Mouse (Mus musculus) gastrocnemius, postnatal 4 days (tissue): ENCODE data around the gene Tfcp2l1. TPM values are rescaled to one million over a fixed set of nuclear protein-coding genes. Genes with fewer than 3 reads are reported as not detected.

Source experiments
- DNase-seq, 2 experiments: peaks; one replicate each; pipeline ENCODE4 v3.0.0; 2021 to 2022; ENCODE audit warnings: low spot score in 2 of 2, mixed read lengths in 2 of 2
- total RNA-seq, 2 experiments: library from RNA; stranded (reverse); gene quantifications; 2 replicates each; pipeline ENCODE4 v1.2.3; 2021

The Tfcp2l1 gene
- total RNA-seq, 2 experiments from 2014 or later, result 0.23 to 0.37 TPM

- no peak for DNase-seq
Measured at GRCm38 (mm10) chr1:118649933-118650770, 22.4 kb downstream of the Tfcp2l1 start.

- DNase-seq, result no peak
Measured at GRCm38 (mm10) chr1:118650771-118651080, 23.0 kb downstream of the Tfcp2l1 start.

GRCm38 (mm10) chr1:118658716-118659115, 31.0 kb downstream of the Tfcp2l1 start:
- no peak for DNase-seq

GRCm38 (mm10) chr1:118660880-118661465, 33.2 kb downstream of the Tfcp2l1 start:
- no peak for DNase-seq

GRCm38 (mm10) chr1:118663062-118663461, 35.3 kb downstream of the Tfcp2l1 start:
- DNase-seq, result no peak

- DNase-seq, result no peak
Measured at GRCm38 (mm10) chr1:118667536-118667935, 39.8 kb downstream of the Tfcp2l1 start.

GRCm38 (mm10) chr1:118672196-118672595, 44.5 kb downstream of the Tfcp2l1 start:
- no peak for DNase-seq

GRCm38 (mm10) chr1:118674176-118674575, 46.4 kb downstream of the Tfcp2l1 start:
- DNase-seq, result no peak

- DNase-seq, result no peak
Measured at GRCm38 (mm10) chr1:118681980-118682379, 54.2 kb downstream of the Tfcp2l1 start.

- no peak for DNase-seq
Measured at GRCm38 (mm10) chr1:118683686-118684085, 55.9 kb downstream of the Tfcp2l1 start.

- no peak for DNase-seq
Measured at GRCm38 (mm10) chr1:118687726-118688125, 60.0 kb downstream of the Tfcp2l1 start.

GRCm38 (mm10) chr1:118689830-118690229, 62.1 kb downstream of the Tfcp2l1 start:
- no peak for DNase-seq

- DNase-seq, result no peak
Measured at GRCm38 (mm10) chr1:118694436-118694835, 66.7 kb downstream of the Tfcp2l1 start.

- no peak for DNase-seq
Measured at GRCm38 (mm10) chr1:118697906-118698305, 70.2 kb downstream of the Tfcp2l1 start.

GRCm38 (mm10) chr1:118699118-118699890, 71.6 kb downstream of the Tfcp2l1 start:
- DNase-seq, result no peak

GRCm38 (mm10) chr1:118699961-118700360, 72.2 kb downstream of the Tfcp2l1 start:
- DNase-seq, result no peak

- DNase-seq, result no peak
Measured at GRCm38 (mm10) chr1:118711606-118712005, 83.9 kb downstream of the Tfcp2l1 start.

GRCm38 (mm10) chr1:118716225-118716624, 88.5 kb downstream of the Tfcp2l1 start:
- DNase-seq, result no peak

- no peak for DNase-seq
Measured at GRCm38 (mm10) chr1:118718055-118718454, 90.3 kb downstream of the Tfcp2l1 start.

GRCm38 (mm10) chr1:118719699-118720098, 92.0 kb downstream of the Tfcp2l1 start:
- no peak for DNase-seq

GRCm38 (mm10) chr1:118720474-118721095, 92.8 kb downstream of the Tfcp2l1 start:
- no peak for DNase-seq

GRCm38 (mm10) chr1:118727075-118727474, 99.3 kb downstream of the Tfcp2l1 start:
- DNase-seq, result no peak
